Mouse (Mus musculus) forebrain, embryonic 16.5 days (tissue): ENCODE measurements around the gene Bpgm. TPM values are rescaled to one million over a fixed set of nuclear protein-coding genes. Genes with fewer than 3 reads are reported as not detected.
A peak's percentile ranks its signal among the peaks of the same experiment; 100 is the strongest.

Experiments used
- ATAC-seq: fragments of 200-750 bp; cut with Nextera tagmentation; 2 replicates; pipeline ENCODE4 v1.8.0; 2017; ENCODE audit warnings: mild to moderate bottlenecking, moderate library complexity
- H3K27ac ChIP-seq: fragments of 300-500 bp; sonication (generic); 2 replicates; pipeline ENCODE4 v1.5.1; 2014; ENCODE audit warnings: low read length, control low read depth
- H3K27me3 ChIP-seq: fragments of 300-500 bp; sonication (generic); replicated peaks from 2 replicates; pipeline ENCODE4 v1.6.1; 2014; ENCODE audit warnings: low read length; ENCODE audit not compliant: control insufficient read depth, insufficient read depth
- H3K36me3 ChIP-seq: fragments of 300-500 bp; sonication (generic); 2 replicates; pipeline ENCODE4 v1.6.1; 2014; ENCODE audit not compliant: control insufficient read depth, insufficient read depth
- H3K4me1 ChIP-seq: fragments of 300-500 bp; sonication (generic); replicated peaks from 2 replicates; pipeline ENCODE4 v1.6.1; 2014; ENCODE audit warnings: low read length; ENCODE audit not compliant: control insufficient read depth, insufficient read depth
- H3K4me2 ChIP-seq: fragments of 300-500 bp; sonication (generic); 2 replicates; pipeline ENCODE4 v1.6.1; 2014; ENCODE audit warnings: mild to moderate bottlenecking, low read length, control low read depth
- H3K4me3 ChIP-seq: fragments of 300-500 bp; sonication (generic); replicated peaks from 2 replicates; pipeline ENCODE4 v1.5.1; 2014; ENCODE audit warnings: mild to moderate bottlenecking, low read length, control low read depth
- H3K9ac ChIP-seq: fragments of 300-500 bp; sonication (generic); replicated peaks from 2 replicates; pipeline ENCODE4 v1.6.1; 2014; ENCODE audit warnings: low read depth, low read length, control low read depth
- H3K9me3 ChIP-seq: fragments of 300-500 bp; sonication (generic); 2 replicates; pipeline ENCODE4 v1.6.1; 2016; ENCODE audit warnings: low read length; ENCODE audit not compliant: control insufficient read depth
- WGBS: fragments of 180-500 bp; shearing (Covaris S2); extraction: QIAGEN DNeasy Blood & Tissue Kit; methylation state at CpG from one replicate; pipeline ENCODE4 v1.1.7; 2014; 5-methylcytosine and 5-hydroxymethylcytosine counted together
- polyA plus RNA-seq: library from polyadenylated mRNA; unstranded; fragments of >200 nt; fragmentation: Nextera tagmentation; extraction: Ambion mirVana; gene quantifications from 2 replicates; pipeline ENCODE4 v1.2.1, GENCODE M21; 2015

The Bpgm gene
- polyA plus RNA-seq, 1 experiment from 2014 or later, result 64.2 TPM

DNA sequence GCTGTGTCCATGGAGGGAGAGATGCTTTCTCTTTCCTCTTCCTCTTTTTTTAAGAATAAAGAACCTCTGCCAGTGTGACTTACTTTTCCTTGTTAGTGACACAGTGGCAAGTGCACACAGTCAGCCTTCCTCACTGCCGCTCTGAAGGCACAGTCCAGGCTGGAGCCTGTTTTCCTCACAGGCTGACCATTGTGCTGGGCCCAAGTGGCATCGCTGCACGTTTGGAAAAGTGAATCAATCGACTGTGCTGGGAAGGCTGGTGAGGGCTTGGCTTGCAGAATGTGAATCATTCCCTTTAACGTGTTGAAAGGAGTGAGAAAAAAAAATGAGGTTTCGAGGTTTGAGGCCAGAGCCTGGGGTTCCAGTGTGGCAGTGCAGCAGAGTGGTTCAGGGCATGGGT is 5.3 kb downstream of the Bpgm start:
- 58% methylated on average over 6 of the region's 6 CpGs for WGBS
- Histone ChIP-seq H3K4me3 (no peak overlapping the region), H3K4me1 (peaks cover 33% of the 10 kb centered on the region), H3K27me3 (no peaks in the 10 kb centered on the region; the same call in 1 of the 2 replicates), H3K9me3 (no peaks in the 10 kb centered on the region), H3K36me3 (no peaks in the 10 kb centered on the region), H3K27ac (no peak overlapping the region), H3K4me2 (no peak overlapping the region), H3K9ac (no peak overlapping the region)
- no peak for ATAC-seq

DNA sequence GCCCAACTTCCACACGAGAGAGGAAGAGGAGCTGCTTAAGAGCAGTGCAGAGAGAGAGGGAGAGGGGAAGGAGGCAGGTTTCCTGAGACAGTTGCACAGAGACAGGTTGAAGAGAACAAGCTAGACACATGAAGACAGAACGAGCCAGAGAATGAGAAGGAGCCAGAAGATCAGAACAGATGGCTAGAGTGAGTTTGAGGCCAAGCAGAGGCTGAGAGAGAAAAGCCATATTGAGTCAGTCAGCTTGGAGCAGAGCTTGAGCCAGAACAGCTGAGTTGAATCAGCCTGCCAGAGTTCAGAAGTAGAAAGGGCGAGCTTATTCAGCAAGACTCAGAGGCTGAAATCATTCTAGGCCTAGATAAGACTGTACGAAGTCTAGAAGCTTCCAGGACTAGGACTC is 6.8 kb downstream of the Bpgm start:
- H3K27me3 ChIP-seq, result no peaks in the 10 kb centered on the region; the same call in 1 of the 2 replicates
- H3K36me3 ChIP-seq, result no peaks in the 10 kb centered on the region
- H3K4me3 ChIP-seq, result no peak overlapping the region
- H3K4me1 ChIP-seq, result peaks cover 28% of the 10 kb centered on the region
- no peak overlapping the region for H3K9ac ChIP-seq
- H3K4me2 ChIP-seq, result no peak overlapping the region
- peak; percentile 45 for ATAC-seq
- H3K9me3 ChIP-seq, result no peaks in the 10 kb centered on the region
- WGBS, result 76% methylated on average over 4 of the region's 4 CpGs
- no peak overlapping the region for H3K27ac ChIP-seq

DNA sequence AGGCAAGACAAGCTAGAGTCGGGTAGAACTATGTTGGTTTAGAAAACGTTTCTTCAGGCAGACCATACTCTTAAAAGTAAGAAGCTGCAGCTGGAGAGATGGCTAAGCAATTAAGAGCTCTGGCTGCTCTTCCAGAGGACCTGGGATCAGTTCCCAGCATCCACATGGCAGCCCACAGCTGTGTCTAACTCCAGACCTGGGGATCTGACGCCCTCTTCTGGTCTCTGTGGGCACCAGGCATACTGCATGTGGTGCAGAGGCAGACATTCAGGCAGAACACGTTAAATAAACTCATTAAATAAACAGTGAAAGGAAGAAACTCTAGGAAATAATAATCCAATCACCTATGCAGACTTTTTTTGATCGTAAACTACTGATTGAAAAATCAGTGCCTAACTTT is 7.4 kb downstream of the Bpgm start:
- WGBS, result 89% methylated on average over 5 of the region's 5 CpGs
- H3K27me3 ChIP-seq, result no peaks in the 10 kb centered on the region; the same call in 1 of the 2 replicates

DNA sequence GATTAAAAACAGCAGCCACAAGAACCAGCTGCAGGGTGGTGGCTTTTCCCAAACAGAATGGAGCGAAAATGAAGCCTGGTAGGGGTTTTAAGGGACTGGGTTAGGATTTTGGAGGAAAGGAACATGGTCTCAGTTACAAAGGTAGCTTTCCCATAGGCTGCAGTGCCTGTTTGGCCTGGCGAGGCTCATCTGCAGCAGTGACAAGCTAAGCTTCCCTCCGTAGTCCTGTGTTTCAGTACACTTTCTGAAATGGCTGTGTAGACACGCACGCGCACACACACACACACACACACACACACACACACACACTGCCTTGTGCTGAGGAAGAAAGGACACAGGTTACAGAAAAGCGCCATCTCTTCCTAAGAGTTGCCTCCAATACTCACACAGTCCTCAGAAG is 7.8 kb downstream of the Bpgm start:
- no peaks in the 10 kb centered on the region; the same call in 1 of the 2 replicates for H3K27me3 ChIP-seq
- no peak overlapping the region for H3K9ac ChIP-seq
- WGBS, result 95% methylated on average over 7 of the region's 7 CpGs
- ATAC-seq, result no peak
- H3K4me2 ChIP-seq, result no peak overlapping the region
- H3K36me3 ChIP-seq, result no peaks in the 10 kb centered on the region
- H3K27ac ChIP-seq, result no peak overlapping the region
- no peaks in the 10 kb centered on the region for H3K9me3 ChIP-seq
- peaks cover 19% of the 10 kb centered on the region for H3K4me1 ChIP-seq
- no peak overlapping the region for H3K4me3 ChIP-seq

More for the DNA sequence above, 7.4 kb downstream of the Bpgm start:
- no peaks in the 10 kb centered on the region for H3K36me3 ChIP-seq
- H3K9me3 ChIP-seq, result no peaks in the 10 kb centered on the region
- no peak overlapping the region for H3K27ac ChIP-seq
- H3K4me3 ChIP-seq, result no peak overlapping the region
- no peak overlapping the region for H3K4me2 ChIP-seq
- H3K4me1 ChIP-seq, result peaks cover 23% of the 10 kb centered on the region
- H3K9ac ChIP-seq, result no peak overlapping the region
- no peak for ATAC-seq

DNA sequence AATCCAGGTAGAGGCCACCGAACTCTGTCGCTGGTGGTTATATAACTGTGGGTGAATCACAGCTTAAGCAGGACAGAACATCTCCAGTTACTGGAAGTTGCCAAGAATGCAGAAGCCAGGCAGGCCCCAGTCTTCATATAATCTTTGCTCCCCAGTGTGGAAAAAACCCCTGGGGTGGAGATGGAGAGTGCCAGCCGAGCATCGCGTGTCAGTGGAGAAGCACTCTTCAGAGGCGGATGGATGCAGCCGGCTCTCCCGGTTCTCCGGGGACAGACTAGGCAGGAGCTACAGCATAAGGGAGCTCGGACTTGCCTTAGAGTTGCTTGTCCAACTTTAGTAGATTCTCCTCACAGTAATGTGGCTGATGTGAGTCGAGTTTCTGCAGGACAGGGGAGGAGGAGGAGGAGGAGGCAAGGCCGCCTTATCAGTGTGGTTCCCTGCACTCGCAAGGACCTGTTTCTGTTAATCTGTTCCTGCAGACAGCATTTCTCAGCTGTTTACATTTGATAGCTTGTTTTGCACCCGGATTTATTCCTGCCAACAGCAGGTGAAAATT is 10.1 kb downstream of the Bpgm start:
- H3K36me3 ChIP-seq, result no peaks in the 10 kb centered on the region
- 81% methylated on average over 14 of the region's 14 CpGs for WGBS
- H3K4me3 ChIP-seq, result no peak overlapping the region
- no peak overlapping the region for H3K4me2 ChIP-seq
- no peaks in the 10 kb centered on the region for H3K9me3 ChIP-seq
- H3K9ac ChIP-seq, result no peak overlapping the region
- no peaks in the 10 kb centered on the region; the same call in 1 of the 2 replicates for H3K27me3 ChIP-seq
- H3K27ac ChIP-seq, result no peak overlapping the region
- no peak for ATAC-seq
- no peaks in the 10 kb centered on the region for H3K4me1 ChIP-seq

DNA sequence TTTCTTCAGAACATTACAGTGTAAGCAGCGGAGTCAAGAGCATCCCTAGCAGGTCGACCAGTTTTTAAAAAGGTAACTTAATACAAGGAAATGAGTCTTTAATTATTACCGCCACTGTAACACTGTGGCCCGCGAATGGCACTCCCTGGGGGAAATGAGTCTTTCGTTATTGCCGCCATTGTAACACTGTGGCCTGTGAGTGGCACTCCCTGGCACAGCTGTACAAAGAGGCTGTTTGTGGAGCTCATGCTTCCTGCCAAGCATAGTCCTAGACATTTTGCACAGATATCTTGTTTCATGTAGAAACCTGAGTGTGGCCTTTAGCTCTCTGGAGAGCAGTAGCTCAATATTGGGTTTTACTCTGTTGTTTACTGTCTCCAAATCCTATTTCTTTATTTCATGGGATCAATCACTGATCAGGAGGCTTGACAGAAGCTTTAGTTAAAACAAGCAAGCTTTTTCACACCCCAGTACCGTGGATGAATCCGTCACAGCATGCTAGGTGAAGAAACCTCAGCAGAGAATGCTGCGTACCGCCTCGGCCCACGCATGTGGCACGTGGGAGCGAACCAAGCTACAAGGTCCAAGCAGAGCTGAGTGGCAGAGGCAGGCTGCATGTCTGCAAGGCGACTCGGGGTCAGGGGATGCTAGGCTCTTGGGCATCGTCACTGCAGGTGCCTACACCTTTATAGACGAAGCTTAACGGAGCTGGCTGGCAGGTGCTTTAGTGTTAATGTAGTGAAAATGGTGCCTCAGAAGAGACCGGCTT is 17.5 kb downstream of the Bpgm start:
- WGBS, result 76% methylated on average over 21 of the region's 21 CpGs
- no peak for ATAC-seq
- Histone ChIP-seq H3K9me3 (no peaks in the 10 kb centered on the region), H3K4me2 (no peak overlapping the region), H3K36me3 (no peaks in the 10 kb centered on the region), H3K9ac (no peak overlapping the region), H3K4me1 (no peaks in the 10 kb centered on the region), H3K4me3 (no peak overlapping the region), H3K27me3 (no peaks in the 10 kb centered on the region), H3K27ac (no peak overlapping the region)

DNA sequence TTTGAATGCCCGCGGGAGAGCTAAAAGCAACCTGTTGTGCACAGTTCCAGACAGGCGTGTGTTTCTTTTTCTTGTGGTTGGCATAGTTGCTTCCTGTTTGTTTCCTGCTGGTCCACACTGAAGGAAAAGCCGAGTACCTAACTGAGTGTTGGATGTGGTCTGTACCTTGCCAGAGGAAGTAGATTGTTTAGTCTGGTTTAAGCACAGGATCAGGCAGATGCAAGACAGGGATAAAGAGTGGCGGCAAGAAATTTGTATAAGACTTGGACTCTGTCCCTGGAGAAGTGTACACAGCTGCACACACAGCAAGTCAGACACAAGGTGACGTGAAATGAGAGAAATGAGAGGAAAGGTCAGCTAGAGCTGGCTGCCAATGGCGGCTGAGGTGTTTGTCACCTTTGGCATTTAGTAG is 19.1 kb downstream of the Bpgm start:
- Histone ChIP-seq H3K4me3 (no peak overlapping the region), H3K9ac (no peak overlapping the region), H3K4me1 (no peaks in the 10 kb centered on the region), H3K4me2 (no peak overlapping the region), H3K9me3 (no peaks in the 10 kb centered on the region), H3K27ac (no peak overlapping the region), H3K36me3 (no peaks in the 10 kb centered on the region), H3K27me3 (no peaks in the 10 kb centered on the region)
- WGBS, result 67% methylated on average over 7 of the region's 7 CpGs
- no peak for ATAC-seq

GRCm38 (mm10) chr6:34497991-34498625 is 22.1 kb downstream of the Bpgm start:
- no peak overlapping the region for H3K4me2 ChIP-seq
- H3K36me3 ChIP-seq, result no peaks in the 10 kb centered on the region
- no peak for ATAC-seq
- H3K27ac ChIP-seq, result no peak overlapping the region
- H3K4me3 ChIP-seq, result no peak overlapping the region
- no peaks in the 10 kb centered on the region for H3K9me3 ChIP-seq
- no peaks in the 10 kb centered on the region for H3K4me1 ChIP-seq
- no peak overlapping the region for H3K9ac ChIP-seq
- WGBS, result 67% methylated on average over 5 of the region's 5 CpGs
- H3K27me3 ChIP-seq, result no peaks in the 10 kb centered on the region

DNA sequence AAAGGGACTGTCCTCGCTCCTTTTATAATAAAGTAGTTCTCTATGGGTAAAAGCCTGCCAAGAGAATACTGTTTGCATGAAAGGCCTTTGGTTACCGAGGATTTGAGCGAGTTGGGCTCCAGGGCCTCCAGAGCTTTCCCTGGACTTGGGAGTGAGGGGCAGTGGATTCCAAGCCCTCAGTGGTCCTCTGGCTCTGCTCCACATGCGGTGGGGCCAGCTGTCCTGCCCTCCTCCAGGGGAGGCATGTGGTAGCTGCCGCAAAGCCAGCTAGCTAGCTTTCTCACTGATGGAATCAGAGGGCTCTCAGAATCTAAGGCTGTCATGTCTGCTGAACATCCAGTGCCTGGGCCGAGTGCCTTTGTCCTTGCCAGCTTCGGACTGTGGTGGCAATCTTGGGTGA is 26.3 kb downstream of the Bpgm start:
- H3K27ac ChIP-seq, result no peak overlapping the region
- ATAC-seq, result no peak
- no peak overlapping the region for H3K4me2 ChIP-seq
- H3K36me3 ChIP-seq, result no peaks in the 10 kb centered on the region
- no peaks in the 10 kb centered on the region for H3K27me3 ChIP-seq
- H3K4me1 ChIP-seq, result no peaks in the 10 kb centered on the region
- H3K4me3 ChIP-seq, result no peak overlapping the region
- no peak overlapping the region for H3K9ac ChIP-seq
- WGBS, result 77% methylated on average over 7 of the region's 7 CpGs
- H3K9me3 ChIP-seq, result no peaks in the 10 kb centered on the region
